24 mouse cellular contexts compared by ENCODE assay signal in genomic region chr1:166031673-166032547, GRCm38 (mm10). TPM values are rescaled to one million over a fixed set of nuclear protein-coding genes. Genes with fewer than 3 reads are reported as not detected.
DNase-seq lines count a peak whose midpoint lies in the region; ATAC-seq and TF ChIP-seq lines count a peak whose summit lies in the region.
"Had no signal": no experiment of that assay in that cellular context is flagged by ENCODE, and none has a peak within 500 bp of the region (broad histone marks: within the 10 kb centered on the region; RNA-seq: fewer than 3 reads in every experiment).

No protein-coding gene starts in this region.

- no peak overlapping the region for H3K4me2 ChIP-seq in liver, postnatal 0 days (ENCODE audit: low read depth, low read length)
- H3K4me2 ChIP-seq: embryonic facial prominence, embryonic 15.5 days; heart, embryonic 12.5 days; hindbrain, embryonic 14.5 days had no signal

- no peaks in the 10 kb centered on the region for H3K27me3 ChIP-seq in liver, postnatal 0 days (ENCODE audit: insufficient read depth, low read length)
- H3K27me3 ChIP-seq: embryonic facial prominence, embryonic 15.5 days; heart, embryonic 12.5 days had no signal

- H3K9me3 ChIP-seq in liver, postnatal 0 days (ENCODE audit: low read length), result no peaks in the 10 kb centered on the region
- H3K9me3 ChIP-seq: embryonic facial prominence, embryonic 15.5 days; G1E; heart, embryonic 12.5 days; hindbrain, embryonic 10.5 days had no signal

- H3K9ac ChIP-seq in liver, postnatal 0 days (replicated peaks), result no peak overlapping the region
- H3K9ac ChIP-seq: embryonic facial prominence, embryonic 15.5 days; heart, embryonic 12.5 days; hindbrain, embryonic 14.5 days had no signal

- intact Hi-C loops in left cerebral cortex, postnatal 4 days (cut with DNase I), result no loop called here

- DNase-seq in liver, postnatal 0 days, result no peak
- no peak for DNase-seq in liver
- peak; percentile 40 for DNase-seq in A20 (ENCODE audit: low read depth, low spot score)
- peak; percentile 27 for DNase-seq in yolk sac, embryonic 10.5 days (ENCODE audit: low spot score)
- DNase-seq in left cerebral cortex, postnatal 4 days, result no peak
- DNase-seq: adrenal gland, adult 8-10 months; adrenal gland, postnatal 36 days; B cell, adult 2 months; cerebellum, adult 2 months; cerebellum, postnatal 10 days; embryo, embryonic 11 days; gastrocnemius, adult 2 months; gastrocnemius, postnatal 36 days; heart, adult 2 months had no signal

- H3K4me3 ChIP-seq in liver, postnatal 0 days (ENCODE audit: low read depth, low read length), result no peak overlapping the region
- H3K4me3 ChIP-seq: embryonic facial prominence, embryonic 15.5 days; erythroblast, embryonic 14.5 days; forebrain, embryonic 10.5 days; gastrocnemius, adult 2 months; heart, adult 2 months; heart, embryonic 12.5 days; hindbrain, embryonic 10.5 days had no signal

- no peaks in the 10 kb centered on the region for H3K4me1 ChIP-seq in liver, postnatal 0 days (ENCODE audit: insufficient read depth)
- H3K4me1 ChIP-seq: embryonic facial prominence, embryonic 15.5 days; heart, embryonic 12.5 days had no signal

- 39% methylated on average over 7 of the region's 7 CpGs for WGBS in liver, postnatal 0 days (ENCODE audit: insufficient replicate concordance)

- ATAC-seq in liver, postnatal 0 days, result peak; percentile 36; the same call in 1 of the 2 replicates
- ATAC-seq in common myeloid progenitor, adult 5-6 weeks (replicated peaks; ENCODE audit: low read depth, poor library complexity, severe bottlenecking), result peak; percentile 63; the same call in 1 of the 2 replicates
- ATAC-seq: CD4-positive, CD25-positive, alpha-beta regulatory T cell, adult 4 months; forebrain, embryonic 14.5 days had no signal

- no peak overlapping the region for H3K27ac ChIP-seq in liver, postnatal 0 days (ENCODE audit: low read depth)
- H3K27ac ChIP-seq: embryonic facial prominence, embryonic 15.5 days; forebrain, embryonic 10.5 days; gastrocnemius, adult 2 months; heart, adult 2 months; hindbrain, embryonic 10.5 days; hindbrain, embryonic 14.5 days had no signal

- no peak for TF ChIP-seq CTCF in liver, postnatal 0 days (IDR thresholded peaks at IDR 0.05; ENCODE audit: low read depth)

- H3K36me3 ChIP-seq in liver, postnatal 0 days (replicated peaks; ENCODE audit: insufficient read depth, low read length), result no peaks in the 10 kb centered on the region
- H3K36me3 ChIP-seq: embryonic facial prominence, embryonic 15.5 days; forebrain, embryonic 10.5 days; G1E; heart, embryonic 12.5 days; hindbrain, embryonic 10.5 days had no signal

- no peak for TF ChIP-seq EP300 in liver, postnatal 0 days (IDR thresholded peaks at IDR 0.05; ENCODE audit: low read depth)

RNA-seq across cellular contexts. Expression of gene Pou2f1, which starts 29.4 kb away (rescaled TPM):
- 3.3 and 3.4 TPM in 2 replicates for polyA plus RNA-seq in liver, postnatal 0 days (2015; fragmentation: Nextera tagmentation; extraction: Ambion mirVana)
- 15.9 and 25.9 TPM in 2 replicates for total RNA-seq in common myeloid progenitor, adult 5-6 weeks (2017)
- total RNA-seq in left cerebral cortex, postnatal 4 days (2021), result 10 to 100 TPM; 27.6 to 29.4 TPM

Comparison
In these comparisons a context has a peak if more than half of its experiments do, and no peak if none do; other contexts are left out.
1. DNase-seq: peak in A20 (single experiment) and yolk sac, embryonic 10.5 days (single experiment); none in liver, postnatal 0 days (single experiment), liver (single experiment) and left cerebral cortex, postnatal 4 days (single experiment).